Mouse (Mus musculus) heart, adult 2 months (tissue): ENCODE data around the gene Lmtk2. TPM values are rescaled to one million over a fixed set of nuclear protein-coding genes. Genes with fewer than 3 reads are reported as not detected.

ENCODE experiments used
- DNase-seq, 2 experiments: peaks; one replicate each; pipeline ENCODE4 v3.0.0; 2021
- H3K27ac ChIP-seq: fragments of 200-600 bp; 2 replicates; pipeline ENCODE4 v1.8.1; 2022
- H3K27me3 ChIP-seq: fragments of 200-500 bp; 2 replicates; pipeline ENCODE4 v1.6.1; 2012; ENCODE audit warnings: mild to moderate bottlenecking, low read length, inconsistent platforms, mixed read lengths; ENCODE audit not compliant: control insufficient read depth, insufficient read depth
- H3K36me3 ChIP-seq: fragments of 200-500 bp; 2 replicates; pipeline ENCODE4 v1.6.1; 2012; ENCODE audit warnings: low read length, inconsistent platforms; ENCODE audit not compliant: control insufficient read depth, insufficient read depth
- H3K4me1 ChIP-seq: fragments of 200-500 bp; 2 replicates; pipeline ENCODE4 v1.6.1; 2011; ENCODE audit warnings: low read length; ENCODE audit not compliant: control insufficient read depth, insufficient read depth
- H3K4me3 ChIP-seq: fragments of 200-600 bp; 2 replicates; pipeline ENCODE4 v1.8.1; 2022
- H3K79me2 ChIP-seq: fragments of 200-500 bp; replicated peaks from 2 replicates; pipeline ENCODE4 v1.6.1; 2012; ENCODE audit warnings: mild to moderate bottlenecking, inconsistent platforms, low read length, moderate library complexity, mixed read lengths; ENCODE audit not compliant: control insufficient read depth, insufficient read depth
- H3K9ac ChIP-seq: fragments of 200-500 bp; 2 replicates; pipeline ENCODE4 v1.6.1; 2012; ENCODE audit warnings: low read depth, mild to moderate bottlenecking, control low read depth, inconsistent platforms, low read length, mixed read lengths
- CTCF ChIP-seq: fragments of 200-600 bp; IDR thresholded peaks from 2 replicates; pipeline ENCODE4 v1.8.1; 2022; ENCODE audit warnings: antibody characterized with exemption, mild to moderate bottlenecking, moderate library complexity
- EP300 ChIP-seq: fragments of 200-500 bp; IDR thresholded peaks from 2 replicates; pipeline ENCODE4 v1.6.1; 2011; ENCODE audit warnings: low read depth, low read length, control low read depth; ENCODE audit not compliant: insufficient read depth
- POLR2A ChIP-seq: fragments of 200-500 bp; IDR thresholded peaks from 2 replicates; pipeline ENCODE4 v1.6.1; 2011; ENCODE audit warnings: mild to moderate bottlenecking, low read depth, low read length, control low read depth; ENCODE audit not compliant: insufficient read depth
- WGBS: fragments of 180-500 bp; shearing (Covaris S2); methylation state at CpG from one replicate; pipeline ENCODE4 v1.1.7; 2018; 5-methylcytosine and 5-hydroxymethylcytosine counted together
- intact Hi-C: fragments of 180-260 bp; cut with DNase I; formaldehyde crosslinking; loops from one replicate; pipeline ENCODE4 v1.15.1; 2025
- polyA plus RNA-seq: library from polyadenylated mRNA; depleted of rRNA; stranded (reverse); fragments of >200 nt; gene quantifications from 2 replicates; pipeline ENCODE4 v1.2.3, GENCODE M21; 2012
- total RNA-seq, 2 experiments: library from RNA; stranded (reverse); gene quantifications; 2 replicates each; pipeline ENCODE4 v1.2.3; 2021

The Lmtk2 gene
- total and polyA plus RNA-seq, 3 experiments, result 12.5 to 30.3 (median 27.9) TPM

- Histone ChIP-seq H3K4me3 (no peak overlapping the region), H3K9ac (no peak overlapping the region), H3K27me3 (no peaks in the 10 kb centered on the region), H3K27ac (no peak overlapping the region), H3K79me2 (no peaks in the 10 kb centered on the region), H3K4me1 (no peaks in the 10 kb centered on the region), H3K36me3 (no peaks in the 10 kb centered on the region)
- intact Hi-C loops, result no loop called here
- peak in 1 of 2 experiments; percentile 37 for DNase-seq
- 72% methylated on average over 7 of the region's 7 CpGs for WGBS
- no peak for TF ChIP-seq CTCF
- TF ChIP-seq EP300, result no peak
- TF ChIP-seq POLR2A, result no peak
These were observed 83.6 kb downstream of the Lmtk2 start for GRCm38 (mm10) chr5:144183647-144184335.

GRCm38 (mm10) chr5:144184350-144185045 is 84.3 kb downstream of the Lmtk2 start:
- intact Hi-C loops, result no loop called here
- TF ChIP-seq POLR2A (no peak), EP300 (no peak), CTCF (no peak)
- no peak for DNase-seq

GRCm38 (mm10) chr5:144188422-144188821 is 88.2 kb downstream of the Lmtk2 start:
- H3K4me1 ChIP-seq, result peaks cover 2% of the 10 kb centered on the region
- no peak overlapping the region for H3K27ac ChIP-seq
- no peaks in the 10 kb centered on the region for H3K27me3 ChIP-seq
- WGBS, result 80% methylated on average over 6 of the region's 6 CpGs
- H3K79me2 ChIP-seq, result no peaks in the 10 kb centered on the region
- H3K9ac ChIP-seq, result no peak overlapping the region
- TF ChIP-seq POLR2A (no peak), EP300 (no peak), CTCF (no peak)
- no peaks in the 10 kb centered on the region for H3K36me3 ChIP-seq
- intact Hi-C loops, result no loop called here
- DNase-seq, result no peak
- no peak overlapping the region for H3K4me3 ChIP-seq

More at GRCm38 (mm10) chr5:144184350-144185045, 84.3 kb downstream of the Lmtk2 start:
- Histone ChIP-seq H3K4me3 (no peak overlapping the region), H3K4me1 (peaks cover 2% of the 10 kb centered on the region), H3K27ac (no peak overlapping the region), H3K79me2 (no peaks in the 10 kb centered on the region), H3K27me3 (no peaks in the 10 kb centered on the region), H3K36me3 (no peaks in the 10 kb centered on the region), H3K9ac (no peak overlapping the region)
- 94% methylated on average over 21 of the region's 21 CpGs for WGBS

- 41% methylated on average over 7 of the region's 7 CpGs for WGBS
- Histone ChIP-seq H3K4me3 (no peak overlapping the region), H3K36me3 (no peaks in the 10 kb centered on the region), H3K27ac (no peak overlapping the region), H3K79me2 (no peaks in the 10 kb centered on the region), H3K27me3 (no peaks in the 10 kb centered on the region), H3K4me1 (peaks cover 2% of the 10 kb centered on the region), H3K9ac (no peak overlapping the region)
- intact Hi-C loops, result no loop called here
- DNase-seq, result no peak
- no peak for TF ChIP-seq CTCF
- no peak for TF ChIP-seq EP300
- no peak for TF ChIP-seq POLR2A
These were observed 89.1 kb downstream of the Lmtk2 start for GRCm38 (mm10) chr5:144189327-144189726.

GRCm38 (mm10) chr5:144189950-144190583 is 89.8 kb downstream of the Lmtk2 start, which contains the start of gene Bhlha15:
TSS of gene Bhlha15 (plus strand) at chr5:144190286.
- intact Hi-C loops, result no loop called here
- H3K36me3 ChIP-seq, result no peaks in the 10 kb centered on the region
- H3K9ac ChIP-seq, result no peak within 1 kb of the TSS
- H3K27me3 ChIP-seq, result no peaks in the 10 kb centered on the region
- WGBS, result 9% methylated on average over 25 of the region's 26 CpGs
- H3K4me3 ChIP-seq, result no peak within 1 kb of the TSS
- H3K79me2 ChIP-seq, result no peaks in the 10 kb centered on the region
- TF ChIP-seq POLR2A, result no peak
- TF ChIP-seq CTCF, result no peak
- TF ChIP-seq EP300, result no peak
- H3K4me1 ChIP-seq, result peaks cover 2% of the 10 kb centered on the region
- DNase-seq, result peak; percentile 45 to 61
- no peak within 1 kb of the TSS for H3K27ac ChIP-seq

GRCm38 (mm10) chr5:144191026-144191425 is 90.8 kb downstream of the Lmtk2 start:
- no peaks in the 10 kb centered on the region for H3K36me3 ChIP-seq
- H3K4me1 ChIP-seq, result peaks cover 2% of the 10 kb centered on the region
- no peak overlapping the region for H3K27ac ChIP-seq
- no peak for DNase-seq
- TF ChIP-seq CTCF (no peak), EP300 (no peak), POLR2A (no peak)
- H3K27me3 ChIP-seq, result no peaks in the 10 kb centered on the region
- no peak overlapping the region for H3K9ac ChIP-seq
- no peaks in the 10 kb centered on the region for H3K79me2 ChIP-seq
- intact Hi-C loops, result no loop called here
- no peak overlapping the region for H3K4me3 ChIP-seq
- WGBS, result 68% methylated on average over 23 of the region's 23 CpGs
